Mouse (Mus musculus) midbrain, embryonic 14.5 days (tissue): ENCODE measurements around the gene Lemd1. TPM values are rescaled to one million over a fixed set of nuclear protein-coding genes. Genes with fewer than 3 reads are reported as not detected.

Experiments
- ATAC-seq: fragments of 200-750 bp; cut with Nextera tagmentation; 2 replicates; pipeline ENCODE4 v1.8.0; 2017; ENCODE audit warnings: moderate number of reproducible peaks, moderate library complexity; ENCODE audit not compliant: low FRiP score, low TSS enrichment
- DNase-seq: peaks from one replicate; pipeline ENCODE4 v3.0.0-alpha.2; 2015
- H3K27ac ChIP-seq: fragments of 300-500 bp; sonication (generic); replicated peaks from 2 replicates; pipeline ENCODE4 v1.5.1; 2014; ENCODE audit warnings: mild to moderate bottlenecking, low read depth, low read length, moderate library complexity
- H3K27me3 ChIP-seq: fragments of 300-500 bp; sonication (generic); 2 replicates; pipeline ENCODE4 v1.6.1; 2014; ENCODE audit warnings: low read length, control low read depth, mixed read lengths; ENCODE audit not compliant: control insufficient read depth, insufficient read depth
- H3K36me3 ChIP-seq: fragments of 300-500 bp; sonication (generic); 2 replicates; pipeline ENCODE4 v1.6.1; 2014; ENCODE audit warnings: low read length, control low read depth; ENCODE audit not compliant: control insufficient read depth, insufficient read depth
- H3K4me1 ChIP-seq: fragments of 300-500 bp; sonication (generic); 2 replicates; pipeline ENCODE4 v1.6.1; 2014; ENCODE audit warnings: mild to moderate bottlenecking, antibody characterized with exemption, low read length, control low read depth; ENCODE audit not compliant: control insufficient read depth, insufficient read depth
- H3K4me2 ChIP-seq: fragments of 300-500 bp; sonication (generic); 2 replicates; pipeline ENCODE4 v1.6.1; 2014; ENCODE audit warnings: mild to moderate bottlenecking, low read length, moderate library complexity
- H3K4me3 ChIP-seq: fragments of 300-500 bp; sonication (generic); replicated peaks from 2 replicates; pipeline ENCODE4 v1.5.1; 2014; ENCODE audit warnings: low read depth, low read length
- H3K9ac ChIP-seq: fragments of 300-500 bp; sonication (generic); replicated peaks from 2 replicates; pipeline ENCODE4 v1.6.1; 2014; ENCODE audit warnings: mild to moderate bottlenecking, low read length, moderate library complexity
- H3K9me3 ChIP-seq: fragments of 300-500 bp; sonication (generic); 2 replicates; pipeline ENCODE4 v1.6.1; 2016; ENCODE audit warnings: low read length, control low read depth, mixed read lengths; ENCODE audit not compliant: control insufficient read depth
- WGBS: fragments of 180-500 bp; shearing (Covaris S2); extraction: QIAGEN DNeasy Blood & Tissue Kit; methylation state at CpG from one replicate; pipeline ENCODE4 v1.1.7; 2014; 5-methylcytosine and 5-hydroxymethylcytosine counted together
- polyA plus RNA-seq: library from polyadenylated mRNA; unstranded; fragments of >200 nt; fragmentation: Nextera tagmentation; extraction: Ambion mirVana; gene quantifications from 2 replicates; pipeline ENCODE4 v1.2.1, GENCODE M21; 2014

The Lemd1 gene
- polyA plus RNA-seq, 1 experiment from 2014 or later = 23.2 TPM

- Histone ChIP-seq H3K9ac (no peak overlapping the region), H3K27me3 (no peaks in the 10 kb centered on the region), H3K4me2 (no peak overlapping the region), H3K36me3 (no peaks in the 10 kb centered on the region), H3K4me1 (peaks cover 57% of the 10 kb centered on the region), H3K27ac (no peak overlapping the region), H3K4me3 (no peak overlapping the region), H3K9me3 (no peaks in the 10 kb centered on the region)
- peak; percentile 75 for DNase-seq
- no peak for ATAC-seq
- WGBS = 17% methylated on average over 7 of the region's 7 CpGs
These were observed 19.7 kb downstream of the Lemd1 start for GRCm38 (mm10) chr1:132210922-132211321.

GRCm38 (mm10) chr1:132211672-132212071 lies 20.4 kb downstream of the Lemd1 start:
- no peaks in the 10 kb centered on the region for H3K36me3 ChIP-seq
- peak overlapping the region; percentile 41; the same call in 1 of the 2 replicates for H3K4me2 ChIP-seq
- no peak overlapping the region for H3K27ac ChIP-seq
- DNase-seq (no peak), ATAC-seq (no peak)
- H3K4me1 ChIP-seq = peaks cover 53% of the 10 kb centered on the region
- H3K27me3 ChIP-seq = no peaks in the 10 kb centered on the region
- no peak overlapping the region for H3K9ac ChIP-seq
- H3K9me3 ChIP-seq = no peaks in the 10 kb centered on the region
- 42% methylated on average over 12 of the region's 12 CpGs for WGBS
- no peak overlapping the region for H3K4me3 ChIP-seq

GRCm38 (mm10) chr1:132212218-132212617 lies 21.0 kb downstream of the Lemd1 start:
- Histone ChIP-seq H3K9me3 (no peaks in the 10 kb centered on the region), H3K27ac (peak overlapping the region; percentile 61), H3K4me2 (peak overlapping the region; percentile 41), H3K4me3 (no peak overlapping the region), H3K9ac (0 out of 2 replicates have a peak overlapping the region, but pooled peaks have one; percentile 12), H3K36me3 (no peaks in the 10 kb centered on the region), H3K4me1 (peaks cover 49% of the 10 kb centered on the region), H3K27me3 (no peaks in the 10 kb centered on the region)
- ATAC-seq (no peak), DNase-seq (peak; percentile 73)
- 6% methylated on average over 20 of the region's 20 CpGs for WGBS

GRCm38 (mm10) chr1:132213076-132213475 lies 21.8 kb downstream of the Lemd1 start:
- Histone ChIP-seq H3K36me3 (no peaks in the 10 kb centered on the region), H3K4me3 (no peak overlapping the region), H3K27me3 (no peaks in the 10 kb centered on the region), H3K9ac (no peak overlapping the region; the same call in 1 of the 2 replicates), H3K9me3 (no peaks in the 10 kb centered on the region), H3K27ac (peak overlapping the region; percentile 61), H3K4me2 (no peak overlapping the region), H3K4me1 (peaks cover 40% of the 10 kb centered on the region)
- ATAC-seq = no peak
- 16% methylated on average over 6 of the region's 6 CpGs for WGBS
- DNase-seq = peak; percentile 59

- Histone ChIP-seq H3K36me3 (no peaks in the 10 kb centered on the region), H3K4me1 (peaks cover 28% of the 10 kb centered on the region), H3K9ac (no peak overlapping the region), H3K27me3 (no peaks in the 10 kb centered on the region), H3K4me3 (no peak overlapping the region), H3K4me2 (no peak overlapping the region), H3K9me3 (no peaks in the 10 kb centered on the region), H3K27ac (no peak overlapping the region)
- no peak for ATAC-seq
- DNase-seq = no peak
- WGBS = 62% methylated on average over 3 of the region's 3 CpGs
These were observed 25.0 kb downstream of the Lemd1 start for GRCm38 (mm10) chr1:132216276-132216675.

GRCm38 (mm10) chr1:132221627-132222026 lies 30.4 kb downstream of the Lemd1 start:
- Histone ChIP-seq H3K27ac (peak overlapping the region; percentile 80), H3K4me3 (no peak overlapping the region), H3K36me3 (no peaks in the 10 kb centered on the region), H3K9ac (no peak overlapping the region), H3K9me3 (no peaks in the 10 kb centered on the region), H3K4me2 (no peak overlapping the region), H3K27me3 (no peaks in the 10 kb centered on the region), H3K4me1 (peaks cover 26% of the 10 kb centered on the region)
- ATAC-seq (no peak), DNase-seq (peak; percentile 49)
- WGBS = 25% methylated on average over 2 of the region's 2 CpGs

GRCm38 (mm10) chr1:132222166-132222565 lies 30.9 kb downstream of the Lemd1 start:
- DNase-seq (peak; percentile 83), ATAC-seq (peak; percentile 76)
- H3K27me3 ChIP-seq = no peaks in the 10 kb centered on the region
- H3K4me2 ChIP-seq = peak overlapping the region; percentile 34
- 2% methylated on average over 6 of the region's 6 CpGs for WGBS
- no peaks in the 10 kb centered on the region for H3K9me3 ChIP-seq
- H3K4me3 ChIP-seq = no peak overlapping the region
- H3K4me1 ChIP-seq = peaks cover 26% of the 10 kb centered on the region
- peak overlapping the region; percentile 80 for H3K27ac ChIP-seq
- H3K36me3 ChIP-seq = no peaks in the 10 kb centered on the region
- H3K9ac ChIP-seq = no peak overlapping the region; the same call in 1 of the 2 replicates

GRCm38 (mm10) chr1:132226297-132227080 lies 35.3 kb downstream of the Lemd1 start:
- no peak overlapping the region for H3K4me3 ChIP-seq
- H3K4me2 ChIP-seq = no peak overlapping the region
- DNase-seq = no peak
- H3K9me3 ChIP-seq = no peaks in the 10 kb centered on the region
- H3K4me1 ChIP-seq = peaks cover 16% of the 10 kb centered on the region
- H3K36me3 ChIP-seq = peaks cover 2% of the 10 kb centered on the region; the same call in 1 of the 2 replicates
- ATAC-seq = no peak
- WGBS = 78% methylated on average over 13 of the region's 13 CpGs
- no peak overlapping the region for H3K9ac ChIP-seq
- no peak overlapping the region for H3K27ac ChIP-seq
- no peaks in the 10 kb centered on the region for H3K27me3 ChIP-seq

GRCm38 (mm10) chr1:132229667-132230066 lies 38.4 kb downstream of the Lemd1 start, which contains the start of gene Gm10188:
Gene Gm10188, minus strand, starts transcription at chr1:132229767.
- Histone ChIP-seq H3K27me3 (no peaks in the 10 kb centered on the region), H3K4me3 (no peak within 1 kb of the TSS), H3K36me3 (peaks cover 2% of the 10 kb centered on the region; the same call in 1 of the 2 replicates), H3K9ac (no peak within 1 kb of the TSS), H3K9me3 (no peaks in the 10 kb centered on the region), H3K4me1 (no peaks in the 10 kb centered on the region), H3K27ac (no peak within 1 kb of the TSS), H3K4me2 (no peak within 1 kb of the TSS)
- ATAC-seq (no peak), DNase-seq (no peak)
- WGBS = 89% methylated on average over 3 of the region's 3 CpGs
